Mouse (Mus musculus) intestine, postnatal 0 days (tissue): Measurements from ENCODE around the gene Nkx2-4. TPM values are rescaled to one million over a fixed set of nuclear protein-coding genes. Genes with fewer than 3 reads are reported as not detected.

Source experiments
- ATAC-seq: fragments of 200-750 bp; cut with Nextera tagmentation; 2 replicates; pipeline ENCODE4 v1.8.0; 2017; ENCODE audit warnings: mild to moderate bottlenecking, moderate TSS enrichment, moderate library complexity
- H3K27ac ChIP-seq: fragments of 300-500 bp; sonication (generic); 2 replicates; pipeline ENCODE4 v1.5.1; 2014; ENCODE audit warnings: mild to moderate bottlenecking, low read depth, low read length, moderate library complexity
- H3K27me3 ChIP-seq: fragments of 300-500 bp; sonication (generic); replicated peaks from 2 replicates; pipeline ENCODE4 v1.6.1; 2014; ENCODE audit warnings: low read length, mixed read lengths; ENCODE audit not compliant: control insufficient read depth, insufficient read depth
- H3K36me3 ChIP-seq: fragments of 300-500 bp; sonication (generic); 2 replicates; pipeline ENCODE4 v1.6.1; 2014; ENCODE audit warnings: mild to moderate bottlenecking, moderate library complexity; ENCODE audit not compliant: control insufficient read depth, insufficient read depth
- H3K4me1 ChIP-seq: fragments of 300-500 bp; sonication (generic); replicated peaks from 2 replicates; pipeline ENCODE4 v1.6.1; 2014; ENCODE audit warnings: antibody characterized with exemption, low read length, mixed read lengths; ENCODE audit not compliant: control insufficient read depth, insufficient read depth
- H3K4me2 ChIP-seq: fragments of 300-500 bp; sonication (generic); replicated peaks from 2 replicates; pipeline ENCODE4 v1.6.1; 2014; ENCODE audit warnings: low read depth, mild to moderate bottlenecking, moderate library complexity
- H3K4me3 ChIP-seq: fragments of 300-500 bp; sonication (generic); 2 replicates; pipeline ENCODE4 v1.5.1; 2014; ENCODE audit warnings: low read depth, low read length
- H3K9ac ChIP-seq: fragments of 300-500 bp; sonication (generic); 2 replicates; pipeline ENCODE4 v1.6.1; 2014; ENCODE audit warnings: mild to moderate bottlenecking, low read depth, low read length
- H3K9me3 ChIP-seq: fragments of 300-500 bp; sonication (generic); 2 replicates; pipeline ENCODE4 v1.6.1; 2016; ENCODE audit warnings: mixed run types; ENCODE audit not compliant: control insufficient read depth
- CTCF ChIP-seq: sonication (generic); IDR thresholded peaks from 2 replicates; pipeline ENCODE4 v1.5.1; 2016; ENCODE audit warnings: low read depth, mild to moderate bottlenecking, control low read depth, antibody characterized with exemption, moderate library complexity
- WGBS: fragments of 180-500 bp; shearing (Covaris S2); extraction: QIAGEN DNeasy Blood & Tissue Kit; methylation state at CpG from one replicate; pipeline ENCODE4 v1.1.7; 2014; 5-methylcytosine and 5-hydroxymethylcytosine counted together
- polyA plus RNA-seq: library from polyadenylated mRNA; unstranded; fragments of >200 nt; fragmentation: Nextera tagmentation; extraction: Ambion mirVana; gene quantifications from 2 replicates; pipeline ENCODE4 v1.2.1, GENCODE M21; 2015

Nkx2-4 gene
- not detected in 2 replicates for polyA plus RNA-seq

DNA sequence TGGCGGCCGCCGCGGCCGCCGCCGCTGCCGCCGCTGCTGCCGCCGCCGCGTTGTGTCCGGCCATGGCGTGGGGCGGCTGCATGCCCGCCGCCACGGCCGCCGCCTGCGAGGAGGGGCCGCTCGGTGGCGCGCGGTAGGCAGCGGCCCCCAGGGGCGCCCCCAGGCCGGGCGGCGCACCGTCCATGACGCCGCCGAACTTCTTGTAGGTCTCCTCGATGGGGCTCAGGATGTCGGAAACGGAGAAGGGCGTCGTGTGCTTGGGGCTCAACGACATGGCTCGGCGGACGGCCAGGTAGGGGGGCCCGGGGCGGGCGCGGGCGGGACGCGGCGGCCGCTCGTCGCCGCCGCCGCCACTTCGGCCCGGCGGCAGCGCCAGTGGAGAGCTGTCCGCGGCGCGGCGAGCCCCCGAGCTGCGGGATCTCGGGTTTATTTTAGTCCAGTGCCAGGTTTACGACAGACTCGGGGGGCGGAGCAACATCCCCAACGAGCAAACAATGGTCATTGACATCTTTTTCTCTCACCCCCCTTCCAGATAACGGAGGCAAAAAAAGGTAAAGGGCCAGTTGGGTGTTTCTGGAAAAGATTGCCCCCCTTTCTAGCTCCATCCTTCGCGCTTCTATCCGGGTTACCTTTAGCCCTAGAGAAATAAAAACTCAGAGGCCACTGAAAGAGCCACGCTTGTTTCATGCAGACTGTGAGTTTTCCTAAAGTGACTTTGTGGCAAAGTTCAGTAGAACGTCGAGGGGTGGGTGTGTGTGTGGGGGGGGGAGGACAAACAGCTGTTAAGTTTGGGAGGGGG is at the start of gene Nkx2-4:
Nkx2-4 (minus strand) TSS at position 374 of the 799 bp plus-strand sequence.
- H3K27ac ChIP-seq, result no peak within 1 kb of the TSS
- H3K4me3 ChIP-seq, result peak within 1 kb of the TSS; percentile 45
- ATAC-seq, result peak; percentile 41; the same call in 1 of the 2 replicates
- peaks cover 73% of the 10 kb centered on the region for H3K27me3 ChIP-seq
- no peak for TF ChIP-seq CTCF
- no peak within 1 kb of the TSS for H3K9ac ChIP-seq
- no peaks in the 10 kb centered on the region for H3K36me3 ChIP-seq
- 0 out of 2 replicates have a peak, but pooled peaks cover 2% of the 10 kb centered on the region for H3K4me1 ChIP-seq
- H3K4me2 ChIP-seq, result peak within 1 kb of the TSS; percentile 85
- H3K9me3 ChIP-seq, result no peaks in the 10 kb centered on the region
- 2% methylated on average over 64 of the region's 82 CpGs for WGBS

DNA sequence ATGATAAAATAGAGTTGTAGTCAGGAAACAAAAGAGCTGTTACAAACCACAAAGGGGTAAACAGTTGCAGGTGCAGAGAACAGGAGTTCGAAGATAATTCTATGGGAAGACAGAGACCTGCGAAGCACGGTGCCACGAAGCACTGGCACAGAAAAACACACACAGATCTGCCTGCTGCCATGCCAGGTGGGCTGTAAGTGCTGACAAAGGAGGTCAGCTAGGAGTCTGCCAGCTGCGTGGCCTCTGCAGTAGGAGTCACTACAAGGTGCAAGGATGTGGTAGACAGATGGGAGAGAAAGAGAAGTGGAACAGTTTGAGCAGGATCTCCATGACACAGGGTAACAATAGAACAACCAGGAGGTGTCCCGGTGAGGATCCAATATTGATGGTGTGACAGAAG is 42.1 kb upstream of the Nkx2-4 start:
- no peaks in the 10 kb centered on the region for H3K4me1 ChIP-seq
- no peak for ATAC-seq
- TF ChIP-seq CTCF, result no peak

GRCm38 (mm10) chr2:147119736-147120135 is 34.5 kb upstream of the Nkx2-4 start:
- Histone ChIP-seq H3K27ac (no peak overlapping the region), H3K4me3 (no peak overlapping the region), H3K27me3 (no peaks in the 10 kb centered on the region), H3K9me3 (no peaks in the 10 kb centered on the region), H3K36me3 (no peaks in the 10 kb centered on the region), H3K9ac (no peak overlapping the region), H3K4me1 (no peaks in the 10 kb centered on the region), H3K4me2 (no peak overlapping the region)
- ATAC-seq, result no peak
- no peak for TF ChIP-seq CTCF
- WGBS, result 79% methylated on average over 1 of the region's 1 CpGs

More for the DNA sequence above, 42.1 kb upstream of the Nkx2-4 start:
- Histone ChIP-seq H3K27me3 (no peaks in the 10 kb centered on the region), H3K9me3 (no peaks in the 10 kb centered on the region), H3K9ac (no peak overlapping the region), H3K4me3 (no peak overlapping the region), H3K4me2 (no peak overlapping the region), H3K27ac (no peak overlapping the region), H3K36me3 (no peaks in the 10 kb centered on the region)
- WGBS, result 78% methylated on average over 6 of the region's 6 CpGs

GRCm38 (mm10) chr2:147086441-147086840 is 1.2 kb upstream of the Nkx2-4 start:
- TF ChIP-seq CTCF, result no peak
- H3K36me3 ChIP-seq, result no peaks in the 10 kb centered on the region
- H3K4me1 ChIP-seq, result 0 out of 2 replicates have a peak, but pooled peaks cover 2% of the 10 kb centered on the region
- no peak overlapping the region for H3K4me3 ChIP-seq
- ATAC-seq, result no peak
- H3K27ac ChIP-seq, result no peak overlapping the region
- no peak overlapping the region for H3K9ac ChIP-seq
- H3K27me3 ChIP-seq, result peaks cover 69% of the 10 kb centered on the region
- 19% methylated on average over 5 of the region's 5 CpGs for WGBS
- no peak overlapping the region for H3K4me2 ChIP-seq
- no peaks in the 10 kb centered on the region for H3K9me3 ChIP-seq

DNA sequence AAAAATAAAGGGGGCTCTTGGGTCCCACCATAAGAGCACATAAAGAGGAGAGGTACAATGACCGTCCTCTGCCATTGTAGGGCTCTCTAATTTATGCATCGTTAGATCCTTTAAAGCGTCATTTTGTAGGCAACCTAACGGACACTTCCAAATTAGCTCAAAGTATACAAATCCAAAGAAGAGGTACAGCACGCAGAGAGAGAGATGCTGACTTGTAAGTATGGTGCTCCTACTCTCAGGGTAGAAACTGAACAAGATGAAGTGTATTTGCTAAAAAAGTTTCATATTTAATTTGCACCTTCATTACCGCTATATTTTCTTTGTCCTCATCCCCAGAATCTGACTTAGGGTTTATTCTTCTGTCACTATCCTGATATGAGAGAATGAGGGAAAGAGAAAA is 692 bp upstream of the Nkx2-4 start:
- Histone ChIP-seq H3K4me2 (no peak overlapping the region), H3K4me3 (no peak overlapping the region), H3K36me3 (no peaks in the 10 kb centered on the region), H3K9ac (no peak overlapping the region), H3K27ac (no peak overlapping the region), H3K4me1 (0 out of 2 replicates have a peak, but pooled peaks cover 2% of the 10 kb centered on the region), H3K9me3 (no peaks in the 10 kb centered on the region), H3K27me3 (peaks cover 74% of the 10 kb centered on the region)
- TF ChIP-seq CTCF, result no peak
- whole genome bisulfite sequencing, result 10% methylated on average over 6 of the region's 6 CpGs
- ATAC-seq, result no peak

DNA sequence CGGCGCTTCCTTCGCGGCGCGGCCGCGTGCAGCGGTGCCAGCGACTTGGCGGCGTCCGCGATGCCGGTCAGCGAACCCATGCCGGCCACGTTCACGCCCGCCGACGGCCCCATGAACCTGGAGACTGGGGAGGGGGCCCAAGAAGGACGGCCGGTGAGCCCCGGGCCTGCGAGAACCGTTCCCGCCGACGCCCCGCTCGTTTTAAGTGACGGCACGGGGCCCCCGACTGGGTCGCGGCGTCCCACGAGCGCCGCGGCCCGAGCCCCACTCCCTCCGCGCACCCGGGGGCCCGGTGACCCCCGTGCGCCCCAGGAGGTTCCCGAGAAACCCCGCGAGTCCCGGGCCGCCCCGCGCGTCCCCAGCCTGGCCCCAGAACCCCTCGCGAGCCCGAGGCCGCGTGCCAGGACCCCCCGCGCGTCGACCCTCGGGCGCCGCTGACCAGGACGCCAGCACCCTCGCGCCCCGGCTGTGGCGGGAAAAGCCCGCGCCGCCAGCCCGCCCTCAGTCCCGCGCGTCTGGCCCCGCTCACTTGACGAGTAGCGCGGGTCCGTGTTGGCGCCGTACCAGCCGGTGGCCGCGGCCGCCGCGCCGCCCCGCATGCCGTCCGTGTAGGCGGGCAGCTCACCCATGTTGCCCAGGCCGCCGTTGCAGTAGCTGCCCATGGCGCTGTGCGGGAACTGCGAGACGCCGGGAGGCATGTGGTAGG is 726 bp downstream of the Nkx2-4 start:
- Histone ChIP-seq H3K4me1 (0 out of 2 replicates have a peak, but pooled peaks cover 2% of the 10 kb centered on the region), H3K36me3 (no peaks in the 10 kb centered on the region), H3K9me3 (no peaks in the 10 kb centered on the region), H3K27ac (no peak overlapping the region), H3K4me2 (peak overlapping the region; percentile 85), H3K4me3 (peak overlapping the region; percentile 45), H3K27me3 (peaks cover 71% of the 10 kb centered on the region), H3K9ac (no peak overlapping the region)
- 1% methylated on average over 71 of the region's 106 CpGs for WGBS
- ATAC-seq, result peak; percentile 28; the same call in 1 of the 2 replicates
- TF ChIP-seq CTCF, result no peak
